Mouse (Mus musculus): ENCODE data around the gene Gipc2. TPM values are rescaled to one million over a fixed set of nuclear protein-coding genes. Genes with fewer than 3 reads are reported as not detected.
"Not testable (repeated sequence)": the region's sequence is repeated elsewhere in the genome, so short reads cannot be mapped to it uniquely, and the experiment has no call there.

Gipc2 gene
- total RNA-seq (2021) = under 1 TPM in 1 of 2 experiments, not detected in 1; 0.55 TPM
- long read RNA-seq, experiment 1, partial matches to known transcripts = 0 of 1 reads
- long read RNA-seq, experiment 1, other reads (novel, unspliced or antisense) = 0 of 1 reads
- long read RNA-seq, experiment 2 = 0 reads

DNA sequence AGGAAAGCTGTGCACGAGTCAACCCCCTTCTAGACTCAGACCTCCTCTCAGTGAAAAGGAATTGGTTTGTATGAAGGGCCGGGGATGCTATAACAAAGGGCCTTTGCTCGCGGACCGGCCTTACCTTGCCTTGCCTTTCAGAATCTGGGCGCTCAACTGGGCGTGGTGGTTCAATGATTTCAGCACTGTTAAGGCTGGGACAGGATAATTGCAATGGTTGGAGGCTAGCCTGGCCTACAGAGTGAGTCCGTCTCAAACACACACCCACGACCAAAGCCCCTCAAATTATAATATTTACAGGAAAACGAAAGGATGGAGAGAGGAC lies at the start of gene Gipc2:
Gene Gipc2 (minus strand): TSS at position 132 of the 325 bp plus-strand sequence.
- DNase-seq (ENCODE audit: low spot score) = no peak

- DNase-seq (ENCODE audit: low spot score) = no peak
These were observed 47.4 kb upstream of the Gipc2 start for GRCm38 (mm10) chr3:152213416-152213815.

GRCm38 (mm10) chr3:152211731-152212279 lies 45.8 kb upstream of the Gipc2 start:
- no peak for DNase-seq (ENCODE audit: low spot score)

GRCm38 (mm10) chr3:152210728-152211391 lies 44.8 kb upstream of the Gipc2 start:
- peak; percentile 41 for DNase-seq (ENCODE audit: low spot score)

- peak; percentile 100 for DNase-seq (ENCODE audit: low spot score)
These were observed 44.1 kb upstream of the Gipc2 start, which contains the start of the genes Dnajb4 and Fubp1 for GRCm38 (mm10) chr3:152209967-152210634. Gene Dnajb4, minus strand, starts transcription at chr3:152210302. Gene Fubp1, plus strand, starts transcription at chr3:152210422.

DNA sequence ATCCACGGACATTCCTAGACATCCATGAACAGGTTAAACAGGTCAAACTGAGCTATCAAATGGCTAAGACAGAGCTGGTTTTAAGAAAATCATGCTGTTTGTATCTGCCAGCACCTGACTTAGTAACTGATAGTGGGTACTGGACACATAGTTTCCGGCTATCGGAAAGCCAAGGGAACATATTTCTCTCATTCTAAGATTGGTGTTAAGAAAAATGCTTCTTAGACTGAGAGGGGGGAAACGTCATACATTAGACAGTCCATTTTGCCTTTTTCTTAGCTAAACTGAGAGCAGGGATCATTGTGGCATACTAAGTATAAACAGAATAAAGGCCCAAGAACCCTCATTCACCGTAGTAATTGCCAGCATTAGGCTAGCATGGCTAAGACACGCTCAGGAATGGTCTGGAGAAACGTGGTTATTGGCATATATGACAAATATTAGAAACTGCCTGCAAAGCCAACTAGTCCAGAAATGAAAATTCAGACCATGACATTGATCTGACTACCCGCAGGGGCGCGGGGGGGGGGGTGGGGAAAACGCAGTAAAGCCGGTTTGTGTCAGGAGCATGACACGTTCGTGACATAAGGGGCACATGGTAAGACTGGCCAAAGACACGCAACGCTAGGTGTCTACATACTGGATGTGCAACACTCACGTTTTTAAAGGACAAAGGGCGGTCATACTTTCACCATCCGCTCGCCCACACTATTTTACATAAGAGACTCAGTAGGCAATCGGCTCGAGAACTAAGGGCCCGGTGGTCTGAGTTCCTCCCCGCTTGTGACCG lies 43.3 kb upstream of the Gipc2 start:
- peak; percentile 39 for DNase-seq (ENCODE audit: low spot score)

- no peak for DNase-seq (ENCODE audit: low spot score)
These were observed 42.3 kb upstream of the Gipc2 start for GRCm38 (mm10) chr3:152208096-152208885.

DNA sequence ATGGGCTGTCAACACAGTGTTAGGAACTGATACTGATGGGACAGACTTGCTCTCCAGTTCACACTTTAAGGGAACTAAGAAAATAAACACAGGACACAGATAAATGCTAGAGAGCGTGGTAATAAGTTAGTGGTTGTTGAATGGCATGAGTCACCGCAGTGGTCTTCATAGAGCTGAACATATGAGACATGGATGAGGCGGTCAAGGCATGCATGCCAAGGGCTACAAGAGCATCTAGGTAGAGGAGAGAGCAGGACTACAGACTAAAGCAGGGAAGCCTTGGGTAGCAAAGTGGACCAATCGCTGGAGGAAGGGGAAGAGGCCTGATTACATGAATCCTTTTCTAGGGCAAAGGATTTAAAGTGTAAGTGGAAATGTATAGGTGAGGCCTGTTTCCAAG lies 41.1 kb upstream of the Gipc2 start:
- DNase-seq (ENCODE audit: low spot score) = no peak

DNA sequence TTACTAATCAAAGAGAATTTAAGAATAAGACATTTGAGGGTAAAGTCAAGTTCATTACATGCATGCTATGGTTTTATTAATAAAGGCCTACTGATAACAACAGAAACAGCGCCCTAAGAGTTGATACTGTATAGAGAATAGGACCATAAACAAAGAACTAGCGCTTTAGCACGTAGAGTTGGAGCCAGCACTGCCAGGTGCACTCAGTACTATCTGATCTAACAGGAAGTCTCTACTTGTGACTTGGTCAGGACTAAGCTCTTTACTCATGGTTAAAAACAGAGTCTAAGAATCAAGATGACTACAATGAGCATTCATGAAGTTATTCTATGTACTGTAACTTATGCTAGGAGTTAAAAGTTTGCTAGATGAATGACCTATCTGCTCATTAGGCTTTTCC lies 38.5 kb upstream of the Gipc2 start:
- DNase-seq (ENCODE audit: low spot score) = no peak

- DNase-seq (ENCODE audit: low spot score) = no peak
These were observed 38.0 kb upstream of the Gipc2 start for GRCm38 (mm10) chr3:152203996-152204395.

DNA sequence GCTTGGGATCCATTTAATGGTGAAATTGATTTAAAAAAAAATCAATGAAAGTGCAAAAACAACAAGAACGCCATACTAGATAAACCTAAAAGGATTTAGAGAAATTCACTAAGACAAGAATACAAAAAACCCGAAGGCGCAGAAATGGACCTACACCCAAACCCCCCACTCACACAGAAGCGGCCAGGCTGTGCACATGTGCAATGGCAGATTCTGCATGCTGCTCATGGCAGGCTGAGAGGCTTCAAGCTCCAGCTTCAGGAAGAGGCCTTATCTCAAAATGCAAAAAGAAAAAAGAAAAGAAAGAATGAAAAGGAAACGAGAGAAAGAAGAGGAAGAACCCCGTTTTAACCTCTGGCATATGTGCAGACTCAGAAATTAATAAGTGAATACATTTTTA lies 37.4 kb upstream of the Gipc2 start:
- DNase-seq (ENCODE audit: low spot score) = no peak

GRCm38 (mm10) chr3:152202942-152203341 lies 36.9 kb upstream of the Gipc2 start:
- no peak for DNase-seq (ENCODE audit: low spot score)

DNA sequence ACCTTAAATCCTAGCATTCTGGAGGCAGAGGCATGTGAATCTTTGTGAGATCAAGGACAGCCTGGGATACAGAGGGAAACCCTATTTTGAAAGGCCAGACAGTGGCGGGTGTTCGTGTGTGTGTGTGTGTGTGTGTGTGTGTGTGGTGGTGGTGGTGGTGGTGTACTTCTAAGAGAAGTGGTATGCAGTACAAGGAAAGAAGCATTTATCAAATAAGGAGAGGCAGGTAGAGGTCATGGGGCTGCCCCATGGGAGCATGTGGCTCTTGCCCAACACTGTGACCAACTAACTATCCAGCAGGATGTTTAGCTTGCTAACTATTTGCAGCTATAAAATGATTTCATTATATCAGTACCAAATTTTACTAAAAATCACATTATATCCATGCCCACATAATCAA lies 35.6 kb upstream of the Gipc2 start:
- DNase-seq (ENCODE audit: low spot score) = no peak

DNA sequence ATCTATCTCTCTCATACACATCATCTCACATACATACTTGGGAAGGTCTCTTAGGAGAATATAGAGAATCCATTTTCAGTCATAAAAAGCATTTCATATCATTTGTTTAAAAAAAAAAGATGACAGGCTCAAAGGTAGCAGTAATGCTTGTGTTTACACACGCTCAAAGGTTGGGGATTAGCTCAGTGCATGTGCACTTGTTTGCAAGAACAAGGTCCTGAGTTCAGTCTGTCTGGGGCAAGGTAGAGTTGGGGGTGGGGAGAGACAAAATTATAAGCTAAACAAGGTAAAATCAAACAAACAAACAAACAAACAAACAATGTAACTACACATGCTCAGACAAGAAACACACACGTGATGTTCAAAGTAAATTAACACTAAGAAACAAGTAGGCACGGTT lies 35.2 kb upstream of the Gipc2 start:
- no peak for DNase-seq (ENCODE audit: low spot score)

DNA sequence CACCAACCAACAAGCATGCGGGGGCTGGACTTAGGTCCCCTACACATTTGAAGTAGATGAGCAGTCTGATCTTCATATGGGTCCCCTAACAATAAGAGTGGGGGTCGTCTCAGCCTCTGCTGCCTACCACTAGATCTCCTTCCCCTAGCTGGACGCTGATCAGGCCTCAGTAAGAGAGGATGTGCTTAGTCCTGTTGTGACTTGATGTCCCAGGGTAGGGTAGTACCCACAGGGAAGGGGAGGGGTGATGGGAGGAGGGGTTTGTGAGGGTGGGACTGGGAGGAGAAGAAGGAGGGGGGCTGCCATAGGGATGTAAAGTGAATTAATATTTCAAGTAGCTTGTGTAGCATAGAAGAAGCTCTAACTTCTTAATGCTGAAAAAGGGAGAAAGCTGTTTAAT lies 33.1 kb upstream of the Gipc2 start:
- no peak for DNase-seq (ENCODE audit: low spot score)

GRCm38 (mm10) chr3:152197246-152197645 lies 31.2 kb upstream of the Gipc2 start:
- not testable (repeated sequence) for DNase-seq (ENCODE audit: low spot score)

DNA sequence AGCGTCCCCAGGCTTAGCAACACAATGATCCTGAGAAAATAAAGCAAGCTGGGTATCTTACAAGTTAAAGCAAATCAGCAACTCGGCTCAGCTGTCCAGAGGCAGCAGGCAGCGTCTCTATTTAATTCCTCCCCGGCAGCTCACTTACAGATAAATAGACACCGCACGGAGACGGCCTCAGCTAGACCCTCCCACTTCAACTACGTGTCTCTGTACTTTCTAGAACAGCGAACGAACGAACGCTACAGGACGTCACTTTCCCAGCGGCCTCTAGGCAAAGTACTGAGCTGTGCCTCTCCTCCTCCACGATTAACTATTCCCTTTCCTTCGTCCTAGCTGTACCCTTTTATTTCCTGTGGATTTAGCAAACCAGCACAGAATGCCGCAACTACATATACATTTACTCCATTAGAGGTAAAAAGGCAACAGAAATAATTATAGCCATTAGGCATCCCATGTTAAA lies 27.6 kb upstream of the Gipc2 start:
- DNase-seq (ENCODE audit: low spot score) = peak; percentile 93

GRCm38 (mm10) chr3:152193177-152193576 lies 27.1 kb upstream of the Gipc2 start:
- no peak for DNase-seq (ENCODE audit: low spot score)

DNA sequence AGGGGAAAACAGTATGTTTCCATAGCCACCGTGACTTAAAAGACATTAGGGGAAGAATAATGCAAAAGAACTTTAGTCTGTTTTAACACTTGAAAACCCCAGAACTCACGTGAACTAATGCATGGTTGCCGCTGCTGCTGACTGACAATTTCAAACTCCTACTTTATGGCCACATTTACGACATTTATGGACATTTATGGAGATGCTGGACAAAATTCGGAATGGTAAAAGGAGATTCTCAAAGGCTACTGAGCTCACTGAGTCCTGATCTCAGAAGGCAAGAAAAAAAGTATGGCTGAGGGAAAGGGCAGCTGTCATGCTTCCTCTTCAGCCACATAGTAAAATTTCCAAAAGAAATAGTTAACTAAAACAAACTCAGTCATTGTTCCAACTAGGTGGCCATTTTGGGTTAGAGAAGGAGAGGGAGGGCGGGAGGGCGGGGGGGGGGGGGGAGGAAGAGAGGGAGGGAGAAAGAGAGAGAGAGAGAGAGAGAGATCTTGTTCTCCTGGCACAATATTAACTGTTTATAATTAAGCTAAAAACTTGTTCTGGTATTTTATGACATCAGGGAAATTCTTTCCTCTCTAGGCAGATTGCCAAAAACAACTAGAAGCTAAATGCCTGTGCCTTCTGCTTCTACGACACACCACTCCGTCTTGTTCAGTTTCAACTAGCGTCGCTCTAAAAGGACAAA lies 26.4 kb upstream of the Gipc2 start:
- DNase-seq (ENCODE audit: low spot score) = peak; percentile 44

- DNase-seq (ENCODE audit: low spot score) = peak; percentile 53
These were observed 25.8 kb upstream of the Gipc2 start for GRCm38 (mm10) chr3:152191791-152192237.
